Mouse (Mus musculus) heart, embryonic 14.5 days (tissue): Measurements from ENCODE around the gene Gm49027. TPM values are rescaled to one million over a fixed set of nuclear protein-coding genes. Genes with fewer than 3 reads are reported as not detected.
"Not testable (repeated sequence)": the region's sequence is repeated elsewhere in the genome, so short reads cannot be mapped to it uniquely, and the experiment has no call there.

Experiments used
- ATAC-seq: fragments of 200-750 bp; cut with Nextera tagmentation; 2 replicates; pipeline ENCODE4 v1.8.0; 2017; ENCODE audit warnings: low read depth, moderate TSS enrichment; ENCODE audit not compliant: insufficient number of reproducible peaks, insufficient read depth, low FRiP score
- H3K27ac ChIP-seq, 2 experiments: fragments of 200-500 bp in 1 of 2; fragments of 300-500 bp in 1 of 2; sonication (generic) in 1 of 2; replicated peaks in 1 of 2; 2 replicates each; pipeline ENCODE4 v1.5.1; 2012 to 2014; ENCODE audit warnings: low read depth in 2 of 2, low read length in 2 of 2, control low read depth in 1 of 2, mild to moderate bottlenecking in 1 of 2, mixed read lengths in 1 of 2; ENCODE audit not compliant: control insufficient read depth in 1 of 2, insufficient read depth in 1 of 2
- H3K27me3 ChIP-seq: fragments of 300-500 bp; sonication (generic); 2 replicates; pipeline ENCODE4 v1.6.1; 2014; ENCODE audit warnings: mild to moderate bottlenecking, low read length, control low read depth; ENCODE audit not compliant: control insufficient read depth, insufficient read depth
- H3K36me3 ChIP-seq: fragments of 300-500 bp; sonication (generic); 2 replicates; pipeline ENCODE4 v1.6.1; 2014; ENCODE audit warnings: mild to moderate bottlenecking, control low read depth, low read length, mixed read lengths; ENCODE audit not compliant: control insufficient read depth, insufficient read depth
- H3K4me1 ChIP-seq, 2 experiments: fragments of 200-500 bp in 1 of 2; fragments of 300-500 bp in 1 of 2; sonication (generic) in 1 of 2; 2 replicates each; pipeline ENCODE4 v1.6.1; 2012 to 2014; ENCODE audit warnings: low read length in 2 of 2, control low read depth in 1 of 2, mixed read lengths in 1 of 2; ENCODE audit not compliant: control insufficient read depth in 2 of 2, insufficient read depth in 2 of 2
- H3K4me2 ChIP-seq: fragments of 300-500 bp; sonication (generic); 2 replicates; pipeline ENCODE4 v1.6.1; 2014; ENCODE audit warnings: mild to moderate bottlenecking, low read length
- H3K4me3 ChIP-seq, 2 experiments: fragments of 200-500 bp in 1 of 2; fragments of 300-500 bp in 1 of 2; sonication (generic) in 1 of 2; 2 replicates each; pipeline ENCODE4 v1.5.1; 2012 to 2014; ENCODE audit warnings: low read length in 2 of 2, mild to moderate bottlenecking in 2 of 2, control low read depth in 1 of 2, low read depth in 1 of 2, moderate library complexity in 1 of 2; ENCODE audit not compliant: control insufficient read depth in 1 of 2, insufficient read depth in 1 of 2
- H3K9ac ChIP-seq: fragments of 300-500 bp; sonication (generic); 2 replicates; pipeline ENCODE4 v1.6.1; 2014; ENCODE audit warnings: mild to moderate bottlenecking, low read length
- H3K9me3 ChIP-seq: fragments of 300-500 bp; sonication (generic); 2 replicates; pipeline ENCODE4 v1.6.1; 2016; ENCODE audit warnings: low read length, control low read depth; ENCODE audit not compliant: control insufficient read depth
- WGBS: fragments of 180-500 bp; shearing (Covaris S2); extraction: QIAGEN DNeasy Blood & Tissue Kit; methylation state at CpG from one replicate; pipeline ENCODE4 v1.1.7; 2014; 5-methylcytosine and 5-hydroxymethylcytosine counted together
- polyA plus RNA-seq: library from polyadenylated mRNA; unstranded; fragments of >200 nt; fragmentation: Nextera tagmentation; extraction: Ambion mirVana; gene quantifications from 2 replicates; pipeline ENCODE4 v1.2.1, GENCODE M21; 2014

Gm49027 gene
- polyA plus RNA-seq, 1 experiment from 2014 or later: 0.57 TPM

DNA sequence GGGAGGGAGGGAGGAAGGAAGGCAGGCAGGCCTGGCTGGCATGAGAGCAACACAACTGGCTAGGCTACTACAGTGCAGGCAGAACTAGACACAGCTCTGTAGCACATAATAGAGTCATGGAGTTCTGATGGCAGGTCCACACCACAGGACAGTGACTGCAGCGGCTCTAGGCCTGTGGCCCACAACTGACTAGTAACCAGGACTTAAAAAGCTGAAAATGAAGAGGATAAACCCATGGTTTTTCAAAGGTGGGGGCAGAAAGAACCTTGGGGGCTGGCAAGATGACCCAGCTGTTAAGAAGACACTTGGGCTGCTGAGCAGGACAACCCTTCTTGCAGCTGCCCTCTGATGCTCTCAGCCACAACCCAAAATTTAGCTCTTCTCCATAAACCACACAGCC, 3.7 kb downstream of the Gm49027 start:
- H3K36me3 ChIP-seq: peaks cover 40% of the 10 kb centered on the region
- no peak overlapping the region for H3K27ac ChIP-seq
- no peaks in the 10 kb centered on the region for H3K27me3 ChIP-seq
- no peaks in the 10 kb centered on the region for H3K9me3 ChIP-seq
- no peak overlapping the region for H3K4me2 ChIP-seq
- WGBS: 95% methylated on average over 1 of the region's 1 CpGs
- H3K4me3 ChIP-seq: no peak overlapping the region
- peaks cover 3 to 16% of the 10 kb centered on the region in 2 experiments; a peak in 3 of 4 replicates for H3K4me1 ChIP-seq
- H3K9ac ChIP-seq: no peak overlapping the region
- ATAC-seq: no peak

DNA sequence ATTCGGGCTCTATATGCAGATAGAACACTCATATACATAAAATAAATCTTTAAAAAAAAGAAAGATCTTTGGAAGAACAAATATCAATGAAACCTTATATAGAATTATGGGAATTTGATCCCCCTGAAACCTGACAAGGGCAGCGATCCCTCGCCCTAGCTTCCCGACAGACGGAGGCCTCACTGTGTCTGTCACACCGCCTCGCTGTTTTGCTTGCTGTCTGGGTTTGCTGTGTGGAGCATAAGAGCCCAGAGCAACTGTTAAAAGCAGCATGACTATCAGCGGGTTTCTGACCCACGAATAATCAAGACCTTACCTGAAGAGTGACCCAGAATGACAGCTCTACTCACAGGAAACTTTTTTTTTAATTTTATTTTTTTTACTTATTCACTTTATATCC, 4.6 kb downstream of the Gm49027 start:
- ATAC-seq: no peak
- Histone ChIP-seq H3K4me3 (no peak overlapping the region), H3K27me3 (no peaks in the 10 kb centered on the region), H3K27ac (no peak overlapping the region), H3K36me3 (peaks cover 46% of the 10 kb centered on the region), H3K4me1 (peaks cover 3 to 16% of the 10 kb centered on the region in 2 experiments; a peak in 3 of 4 replicates), H3K9ac (no peak overlapping the region), H3K9me3 (no peaks in the 10 kb centered on the region), H3K4me2 (no peak overlapping the region)
- 89% methylated on average over 9 of the region's 9 CpGs for WGBS

- H3K36me3 ChIP-seq: peaks cover 76% of the 10 kb centered on the region
- no peak overlapping the region for H3K9ac ChIP-seq
- no peak overlapping the region for H3K4me2 ChIP-seq
- no peak overlapping the region for H3K27ac ChIP-seq
- no peaks in the 10 kb centered on the region for H3K9me3 ChIP-seq
- 89% methylated on average over 5 of the region's 5 CpGs for WGBS
- H3K27me3 ChIP-seq: no peaks in the 10 kb centered on the region
- no peaks in the 10 kb centered on the region for H3K4me1 ChIP-seq
- no peak for ATAC-seq
- H3K4me3 ChIP-seq: no peak overlapping the region
These were observed 10.4 kb downstream of the Gm49027 start for GRCm38 (mm10) chr5:123514871-123515270.

- Histone ChIP-seq H3K27ac (no peak overlapping the region), H3K27me3 (peaks cover 9% of the 10 kb centered on the region), H3K36me3 (peaks cover 49% of the 10 kb centered on the region), H3K4me2 (no peak overlapping the region), H3K9me3 (no peaks in the 10 kb centered on the region), H3K9ac (no peak overlapping the region), H3K4me3 (no peak overlapping the region), H3K4me1 (no peaks in the 10 kb centered on the region; a peak in 1 of 4 replicates)
- no peak for ATAC-seq
- WGBS: 65% methylated on average over 3 of the region's 3 CpGs
These were observed 13.2 kb downstream of the Gm49027 start for GRCm38 (mm10) chr5:123512102-123512501.

GRCm38 (mm10) chr5:123511426-123511825, 13.9 kb downstream of the Gm49027 start:
- H3K9me3 ChIP-seq, ATAC-seq, H3K4me2 ChIP-seq, H3K27ac ChIP-seq, H3K9ac ChIP-seq, H3K4me1 ChIP-seq, H3K4me3 ChIP-seq: not testable (repeated sequence)
- WGBS: 68% methylated on average over 3 of the region's 3 CpGs
- Histone ChIP-seq H3K27me3 (peaks cover 13% of the 10 kb centered on the region), H3K36me3 (peaks cover 42% of the 10 kb centered on the region)

- H3K4me2 ChIP-seq: no peak within 1 kb of the TSS
- peaks cover 30% of the 10 kb centered on the region for H3K36me3 ChIP-seq
- no peaks in the 10 kb centered on the region; a peak in 1 of 4 replicates for H3K4me1 ChIP-seq
- 88% methylated on average over 5 of the region's 5 CpGs for WGBS
- H3K9me3 ChIP-seq: no peaks in the 10 kb centered on the region
- H3K27me3 ChIP-seq: peaks cover 17% of the 10 kb centered on the region
- no peak within 1 kb of the TSS for H3K4me3 ChIP-seq
- H3K27ac ChIP-seq: no peak within 1 kb of the TSS
- no peak within 1 kb of the TSS for H3K9ac ChIP-seq
- no peak for ATAC-seq
These were observed 15.1 kb downstream of the Gm49027 start, which contains the start of gene B3gnt4 for GRCm38 (mm10) chr5:123510160-123510559. Gene B3gnt4 (plus strand): TSS chr5:123510460.

GRCm38 (mm10) chr5:123508921-123509320, 16.4 kb downstream of the Gm49027 start:
- Histone ChIP-seq H3K4me2 (peak overlapping the region; percentile 76), H3K36me3 (peaks cover 20% of the 10 kb centered on the region; the same call in 1 of the 2 replicates), H3K4me3 (peak overlapping the region; percentile 52 to 62), H3K4me1 (no peaks in the 10 kb centered on the region; a peak in 1 of 4 replicates), H3K9me3 (no peaks in the 10 kb centered on the region), H3K27ac (no peak overlapping the region), H3K9ac (peak overlapping the region; percentile 51), H3K27me3 (peaks cover 24% of the 10 kb centered on the region)
- 4% methylated on average over 12 of the region's 12 CpGs for WGBS
- no peak for ATAC-seq
